Mouse (Mus musculus) lung, postnatal 4 days (tissue): ENCODE data around the gene Scg3.
"Not testable (repeated sequence)": the region's sequence is repeated elsewhere in the genome, so short reads cannot be mapped to it uniquely, and the experiment has no call there.

Source experiments
- DNase-seq, 2 experiments: peaks; one replicate each; pipeline ENCODE4 v3.0.0; 2021

Gene Scg3

GRCm38 (mm10) chr9:75683426-75684191, at the start of gene Scg3:
Gene Scg3 (minus strand): TSS chr9:75684056.
- DNase-seq = peak; percentile 77

DNA sequence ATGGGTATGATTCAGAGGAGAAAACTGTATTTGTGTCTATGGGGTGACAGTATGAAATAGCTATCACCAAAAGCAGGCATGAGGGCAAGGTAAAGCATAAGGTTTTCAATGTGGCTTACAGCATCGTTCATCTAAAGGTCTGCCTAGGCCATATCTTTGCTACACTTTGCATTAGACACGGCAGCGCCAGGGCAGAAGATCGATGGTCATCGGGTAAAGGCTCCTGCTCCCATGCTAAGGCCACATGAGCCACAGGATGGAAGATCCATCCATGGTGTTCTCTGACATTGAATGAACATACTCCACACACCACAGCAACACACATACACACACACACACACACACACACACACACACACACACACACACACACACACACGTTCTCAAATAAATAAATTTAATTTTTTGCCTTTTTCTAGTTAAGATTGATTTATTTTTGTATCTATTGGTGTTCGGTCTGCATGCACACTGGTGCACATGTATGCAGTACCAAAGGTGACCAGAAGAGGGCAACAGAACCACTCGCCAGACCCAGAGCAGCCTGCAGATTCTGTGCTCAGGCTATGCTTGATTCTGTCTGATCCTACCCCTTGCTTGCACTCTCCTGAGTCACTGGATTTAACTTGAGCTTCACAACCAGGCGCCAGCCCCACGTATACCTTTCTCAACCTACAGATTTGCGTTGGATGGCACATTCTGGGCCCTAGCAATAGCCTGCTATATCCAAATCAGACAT, 36.3 kb upstream of the Scg3 start:
- DNase-seq = peak; percentile 42 to 70

GRCm38 (mm10) chr9:75719481-75719880, 35.6 kb upstream of the Scg3 start:
- no peak for DNase-seq

DNA sequence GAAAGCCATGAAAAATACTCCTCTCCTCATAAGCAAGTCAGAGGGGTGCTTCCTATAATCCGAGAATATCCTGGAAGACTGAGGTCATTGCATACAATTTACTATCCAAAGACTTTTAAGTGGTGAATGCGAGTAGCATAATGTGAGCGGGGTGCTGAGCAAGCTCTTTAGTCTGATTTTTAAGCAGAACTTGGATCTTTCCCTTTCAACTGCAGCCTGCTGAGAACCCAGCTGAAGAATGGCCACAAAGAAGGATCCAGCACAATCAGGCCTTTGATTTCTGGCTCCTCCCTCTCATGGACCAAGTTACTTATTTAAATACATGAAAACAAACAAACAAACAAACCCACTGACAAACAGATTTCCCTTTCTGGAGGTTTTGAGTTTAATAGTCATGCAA, 916 bp upstream of the Scg3 start:
- no peak for DNase-seq

DNA sequence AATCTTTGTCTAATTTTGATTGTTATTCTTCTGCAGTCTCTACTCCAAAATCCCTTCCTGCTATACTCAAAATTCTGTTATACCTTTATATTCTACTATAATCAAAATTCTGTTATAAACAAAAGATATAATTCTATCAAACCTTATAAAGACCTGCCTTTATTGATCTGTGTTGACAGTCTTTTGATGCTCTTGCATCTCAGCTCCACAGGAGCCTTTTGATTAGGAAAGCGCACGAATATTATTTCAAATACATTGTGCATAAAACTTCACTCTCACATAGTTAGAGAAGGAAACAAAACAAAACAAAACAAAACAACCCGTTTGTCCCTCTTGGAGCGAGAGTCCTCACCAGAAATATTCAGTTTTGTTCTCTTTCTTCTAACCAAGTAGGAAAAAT, 436 bp upstream of the Scg3 start:
- DNase-seq = no peak

- no peak for DNase-seq
Observed at GRCm38 (mm10) chr9:75680606-75681005, 3.2 kb downstream of the Scg3 start.

GRCm38 (mm10) chr9:75679629-75680028, 4.2 kb downstream of the Scg3 start:
- DNase-seq = no peak

- no peak for DNase-seq
Observed at GRCm38 (mm10) chr9:75678341-75678740, 5.5 kb downstream of the Scg3 start.

DNA sequence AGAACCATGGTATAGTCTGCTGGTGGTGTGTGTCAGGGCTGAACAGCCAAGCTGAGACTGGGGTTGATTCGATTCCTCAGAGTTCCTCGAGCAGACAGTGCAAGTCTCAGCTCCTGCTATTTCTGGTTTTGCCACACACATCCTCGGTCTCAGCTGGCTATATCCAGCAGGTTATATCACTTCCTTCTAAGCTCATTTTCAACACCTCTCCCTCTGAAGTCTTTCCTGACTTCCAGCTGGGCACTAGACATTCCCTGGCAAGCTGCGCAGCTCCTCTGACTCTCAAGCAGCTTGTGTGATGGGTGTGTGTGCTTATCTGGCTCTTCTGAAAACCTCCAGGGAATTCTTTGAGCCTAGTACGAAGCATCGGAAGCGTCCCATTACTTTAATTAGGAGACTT, 7.6 kb downstream of the Scg3 start:
- no peak for DNase-seq

- DNase-seq = no peak
Observed at GRCm38 (mm10) chr9:75672769-75673168, 11.1 kb downstream of the Scg3 start.

GRCm38 (mm10) chr9:75666612-75667011, 17.2 kb downstream of the Scg3 start:
- DNase-seq = no peak

DNA sequence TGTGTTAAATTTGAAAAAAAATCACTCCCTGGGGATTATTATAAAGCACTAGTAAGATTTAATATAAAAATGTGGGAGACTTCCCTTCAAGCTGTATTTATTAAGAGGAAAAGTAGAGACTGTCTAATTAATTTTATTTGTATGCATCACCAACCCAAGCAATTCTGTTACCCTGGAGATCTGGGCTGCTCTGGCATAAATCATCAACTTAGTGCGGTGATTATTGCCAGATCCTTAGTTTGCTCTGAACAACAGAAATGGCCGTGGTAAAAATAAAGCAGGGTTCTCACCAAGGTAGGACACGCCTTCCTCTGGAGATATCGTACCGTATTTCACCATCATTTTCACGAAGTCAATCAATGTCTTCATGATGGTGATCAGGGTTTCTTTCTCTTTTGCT, 18.5 kb downstream of the Scg3 start:
- DNase-seq = no peak

- no peak for DNase-seq
Observed at GRCm38 (mm10) chr9:75660917-75661316, 22.9 kb downstream of the Scg3 start.

DNA sequence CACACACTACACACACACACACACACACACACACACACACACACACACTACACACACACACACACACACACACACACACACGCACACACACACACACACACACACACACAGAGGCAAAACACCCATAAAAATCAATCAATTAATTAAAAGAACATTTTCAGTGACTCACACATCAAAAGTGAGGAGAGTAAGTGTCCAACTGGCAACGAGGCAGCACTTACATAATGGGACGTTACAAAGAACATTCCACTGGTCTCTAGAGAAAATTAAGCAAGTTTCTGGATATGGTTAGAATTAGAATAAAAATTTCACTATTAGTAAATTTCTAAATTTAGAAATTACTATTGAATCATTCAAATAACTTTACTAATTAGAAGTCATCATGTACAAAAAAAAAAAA, 27.4 kb downstream of the Scg3 start:
- not testable (repeated sequence) for DNase-seq

DNA sequence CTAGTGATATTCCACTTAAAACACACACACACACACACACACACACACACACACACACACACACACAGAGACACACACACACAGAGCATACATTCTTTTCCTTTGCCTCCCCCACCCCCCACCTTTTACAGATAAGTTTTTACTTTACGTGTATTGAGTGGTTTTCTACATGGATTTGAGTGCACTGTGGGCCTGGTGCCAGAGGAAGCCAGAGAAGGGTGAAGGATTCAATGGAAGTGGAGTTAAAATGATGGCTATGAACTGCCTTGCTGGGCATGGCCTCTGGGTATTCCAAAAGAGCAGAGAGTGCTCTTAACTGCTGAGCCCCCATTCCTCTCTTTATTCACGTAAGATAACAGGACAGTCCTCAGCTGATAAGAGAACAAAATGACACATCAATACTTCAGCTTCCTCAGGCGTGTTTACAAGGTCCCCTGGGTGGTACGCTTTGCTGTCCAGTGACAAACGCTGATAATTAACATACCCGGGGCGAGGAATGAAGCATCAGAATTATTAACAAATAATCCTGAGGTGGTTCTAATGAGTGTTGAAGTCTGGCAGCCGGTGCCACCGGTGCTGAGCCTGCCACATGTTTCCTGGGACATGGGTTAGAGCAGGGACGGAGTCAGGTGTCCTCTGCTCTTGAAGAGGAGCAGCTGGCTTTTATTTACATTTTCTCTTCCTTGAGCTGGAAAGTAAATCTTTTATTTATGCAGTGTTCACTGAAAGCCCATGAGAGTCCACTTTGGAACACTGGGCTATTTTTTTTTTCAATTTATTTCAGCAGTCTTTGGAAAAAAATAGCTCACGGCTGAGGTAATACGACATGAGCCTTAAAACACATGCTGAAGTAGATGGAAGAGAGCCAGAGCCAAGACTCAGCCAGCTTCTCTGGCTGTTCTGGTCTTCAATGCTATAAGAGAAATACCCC, 29.6 kb downstream of the Scg3 start:
- DNase-seq = no peak

GRCm38 (mm10) chr9:75645405-75645804, 38.5 kb downstream of the Scg3 start:
- DNase-seq = no peak

DNA sequence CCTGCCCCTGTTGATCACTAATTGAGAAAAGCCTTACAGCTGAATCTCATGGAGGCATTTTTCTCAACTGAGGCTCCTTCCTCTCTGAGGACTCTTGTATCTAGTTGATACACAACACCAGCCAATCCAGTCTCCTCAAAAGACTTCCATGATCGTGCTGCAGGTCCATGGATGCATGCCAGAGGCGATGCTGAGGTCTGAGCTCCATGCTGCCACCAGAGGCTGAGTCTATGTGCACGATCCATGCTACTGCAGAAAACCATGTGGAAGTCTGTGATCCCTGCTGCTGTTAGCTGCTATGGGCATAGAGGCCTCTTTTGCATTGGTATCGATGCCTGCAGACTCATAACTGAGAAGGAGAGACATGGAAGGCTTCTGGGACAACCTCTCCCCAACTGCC, 49.6 kb downstream of the Scg3 start:
- DNase-seq = no peak

- DNase-seq = no peak
Observed at GRCm38 (mm10) chr9:75633603-75634002, 50.3 kb downstream of the Scg3 start.

GRCm38 (mm10) chr9:75632902-75633301, 51.0 kb downstream of the Scg3 start:
- DNase-seq = peak in 1 of 2 experiments; percentile 24

- DNase-seq = no peak
Observed at GRCm38 (mm10) chr9:75632111-75632510, 51.7 kb downstream of the Scg3 start.

- no peak for DNase-seq
Observed at GRCm38 (mm10) chr9:75630823-75631454, 52.9 kb downstream of the Scg3 start.

- DNase-seq = no peak
Observed at GRCm38 (mm10) chr9:75626308-75626604, 57.6 kb downstream of the Scg3 start.
